Mouse (Mus musculus) embryonic fibroblast, embryonic 13.5 days (primary cell): Measurements from ENCODE around the gene Pitpnm2.

Experiments used
- CTCF ChIP-seq: IDR thresholded peaks from 2 replicates; pipeline ENCODE4 v1.5.1; 2011; ENCODE audit warnings: mild to moderate bottlenecking, control low read depth, low read length, moderate library complexity, borderline replicate concordance; ENCODE audit not compliant: insufficient read depth
- POLR2A ChIP-seq: IDR thresholded peaks from 2 replicates; pipeline ENCODE4 v1.6.1; 2011; ENCODE audit warnings: low read depth, mild to moderate bottlenecking, control low read depth, low read length, moderate library complexity

GRCm38 (mm10) chr5:124163445-124163844 is 86.1 kb downstream of the Pitpnm2 start:
- TF ChIP-seq CTCF (no peak), POLR2A (no peak)
